Mouse (Mus musculus): ENCODE results near the gene Spn.

GRCm38 (mm10) chr7:127082995-127083394 is 54.6 kb downstream of the Spn start:
- TF ChIP-seq POLR2A (IDR thresholded peaks at IDR 0.05; ENCODE audit: insufficient read length, low read depth) (no peak), MYOG (IDR thresholded peaks at IDR 0.05; ENCODE audit: control insufficient read depth in 1 of 3, insufficient read depth in 1 of 3, insufficient read length in 2 of 3, low read depth in 2 of 3) (no peak), CEBPB (IDR thresholded peaks at IDR 0.05; ENCODE audit: insufficient read depth, poor library complexity, severe bottlenecking) (no peak), POLR2AphosphoS2 (IDR thresholded peaks at IDR 0.05; ENCODE audit: insufficient read length, low read depth) (no peak)
